Mouse (Mus musculus) small intestine, adult 2 months (tissue): ENCODE data around the gene Sulf2. TPM values are rescaled to one million over a fixed set of nuclear protein-coding genes. Genes with fewer than 3 reads are reported as not detected.

Experiments
- H3K27ac ChIP-seq: fragments of 200-500 bp; 2 replicates; pipeline ENCODE4 v1.5.1; 2012; ENCODE audit warnings: low read depth, low read length, control low read depth, inconsistent platforms; ENCODE audit not compliant: insufficient read depth
- H3K27me3 ChIP-seq: fragments of 200-500 bp; 2 replicates; pipeline ENCODE4 v1.6.1; 2012; ENCODE audit warnings: mild to moderate bottlenecking, moderate library complexity, low read length, inconsistent platforms; ENCODE audit not compliant: control insufficient read depth, insufficient read depth
- H3K36me3 ChIP-seq: fragments of 200-500 bp; 2 replicates; pipeline ENCODE4 v1.6.1; 2012; ENCODE audit warnings: mild to moderate bottlenecking, low read length, control low read depth, inconsistent platforms; ENCODE audit not compliant: control insufficient read depth, insufficient read depth
- H3K4me1 ChIP-seq: fragments of 200-500 bp; 2 replicates; pipeline ENCODE4 v1.6.1; 2012; ENCODE audit warnings: low read length, inconsistent platforms, mixed read lengths; ENCODE audit not compliant: control insufficient read depth, insufficient read depth, insufficient read length
- H3K4me3 ChIP-seq: fragments of 200-500 bp; 2 replicates; pipeline ENCODE4 v1.5.1; 2012; ENCODE audit warnings: low read depth, mild to moderate bottlenecking, control low read depth, inconsistent platforms, low read length, moderate library complexity
- CTCF ChIP-seq: fragments of 200-500 bp; IDR thresholded peaks from 2 replicates; pipeline ENCODE4 v1.5.1; 2012; ENCODE audit warnings: low read depth, mild to moderate bottlenecking, control low read depth, inconsistent platforms, low read length, moderate library complexity, mixed read lengths; ENCODE audit not compliant: insufficient replicate concordance, insufficient read length; ENCODE audit errors: extremely low read depth
- POLR2A ChIP-seq: fragments of 200-500 bp; IDR thresholded peaks from 2 replicates; pipeline ENCODE4 v1.6.1; 2012; ENCODE audit warnings: low read depth, mild to moderate bottlenecking, control low read depth, inconsistent platforms, low read length, moderate library complexity
- WGBS: fragments of 180-500 bp; shearing (Covaris S2); methylation state at CpG from one replicate; pipeline ENCODE4 v1.1.7; 2018; 5-methylcytosine and 5-hydroxymethylcytosine counted together
- polyA plus RNA-seq: library from polyadenylated mRNA; depleted of rRNA; stranded (reverse); fragments of >200 nt; gene quantifications from 2 replicates; pipeline ENCODE4 v1.2.3, GENCODE M21; 2012

Gene Sulf2
- polyA plus RNA-seq, 1 experiment, result 75.6 TPM

DNA sequence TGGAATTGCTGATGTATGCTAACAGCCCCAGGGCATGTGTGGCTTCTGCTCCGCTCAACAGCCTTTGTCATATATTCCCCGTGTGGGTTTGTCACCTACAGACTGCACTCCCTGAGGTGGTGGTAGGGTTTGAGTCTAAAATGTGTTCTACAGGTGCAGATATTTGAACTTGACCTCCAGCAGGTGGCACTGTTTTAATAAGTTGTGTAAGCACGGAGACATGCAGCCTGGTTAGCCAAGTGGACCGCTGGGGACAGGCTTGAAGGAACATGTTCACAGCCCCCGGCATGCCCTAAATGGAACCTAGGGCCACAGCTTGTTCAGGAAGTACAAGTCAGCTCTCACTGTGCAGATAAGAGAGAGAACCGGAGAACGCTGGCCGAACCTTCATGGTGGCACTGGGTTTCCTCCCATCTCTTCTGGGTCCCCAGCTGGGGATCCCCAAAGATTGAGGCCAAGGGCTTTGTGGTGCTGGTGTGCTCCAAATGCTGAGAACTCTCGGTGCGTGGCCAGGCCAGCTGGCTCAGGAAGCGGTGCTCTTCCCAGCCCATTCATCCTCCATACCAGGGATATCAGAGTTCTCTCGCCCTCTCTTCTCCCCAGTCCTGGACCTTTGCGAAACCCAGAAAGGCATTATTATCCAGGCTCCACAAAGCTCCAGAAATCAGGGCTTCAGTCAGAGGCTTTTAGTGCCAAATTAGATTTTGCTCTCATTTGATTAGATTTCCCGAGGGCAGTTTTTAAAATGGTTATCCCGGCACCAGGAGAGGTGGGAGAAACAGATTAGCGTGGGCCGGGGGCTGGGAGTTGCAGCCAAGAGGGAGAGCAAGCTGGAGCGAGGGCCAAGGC is 57.8 kb downstream of the Sulf2 start:
- WGBS, result 81% methylated on average over 18 of the region's 18 CpGs
- Histone ChIP-seq H3K36me3 (peaks cover 10% of the 10 kb centered on the region), H3K4me3 (no peak overlapping the region), H3K27ac (no peak overlapping the region), H3K27me3 (no peaks in the 10 kb centered on the region), H3K4me1 (no peaks in the 10 kb centered on the region)
- peak; percentile 49; the same call in 1 of the 2 replicates for TF ChIP-seq CTCF
- no peak for TF ChIP-seq POLR2A

DNA sequence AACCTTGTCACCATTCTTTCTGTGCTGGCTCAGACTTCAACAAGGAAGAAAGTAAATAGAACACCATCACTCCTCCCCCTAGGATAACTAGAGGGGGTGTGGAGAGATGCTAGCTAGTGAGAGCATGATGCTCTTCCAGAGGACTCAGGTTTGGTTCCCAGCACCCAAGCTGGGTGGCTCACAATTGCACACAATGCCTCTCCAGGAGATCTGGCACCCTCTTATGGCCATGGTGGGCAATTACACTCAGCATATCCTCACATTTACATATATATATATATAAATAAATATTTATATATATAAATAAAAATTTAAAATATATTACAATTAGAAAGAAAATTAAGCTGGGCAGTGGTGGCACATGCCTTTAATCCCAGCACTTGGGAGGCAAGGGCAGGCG is 58.6 kb downstream of the Sulf2 start:
- H3K36me3 ChIP-seq, result peaks cover 13% of the 10 kb centered on the region
- WGBS, result 96% methylated on average over 1 of the region's 1 CpGs
- H3K4me3 ChIP-seq, result no peak overlapping the region
- TF ChIP-seq POLR2A (no peak), CTCF (peak; percentile 35; the same call in 1 of the 2 replicates)
- no peaks in the 10 kb centered on the region for H3K27me3 ChIP-seq
- no peaks in the 10 kb centered on the region for H3K4me1 ChIP-seq
- no peak overlapping the region for H3K27ac ChIP-seq

DNA sequence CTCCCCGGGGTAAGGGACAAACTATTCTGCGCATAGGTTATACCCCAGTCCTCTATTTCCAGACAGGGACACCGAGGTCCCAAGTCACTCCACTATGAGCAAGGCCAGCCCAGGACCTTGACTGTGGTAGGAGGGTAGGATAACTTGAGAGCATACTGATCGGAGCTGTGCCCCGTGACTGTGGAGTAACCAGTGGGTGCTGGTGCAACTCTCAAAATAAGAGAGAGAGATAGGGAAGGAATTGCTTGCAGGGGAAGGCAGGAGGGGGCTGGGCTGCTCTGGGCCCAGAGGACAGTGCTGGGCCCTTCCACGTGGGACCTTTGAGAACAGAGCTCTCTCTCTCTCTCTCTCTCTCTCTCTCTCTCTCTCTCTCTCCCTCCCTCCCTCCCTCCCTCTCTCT is 59.2 kb downstream of the Sulf2 start:
- no peak overlapping the region for H3K4me3 ChIP-seq
- H3K36me3 ChIP-seq, result peaks cover 13% of the 10 kb centered on the region
- no peak overlapping the region for H3K27ac ChIP-seq
- TF ChIP-seq POLR2A (no peak), CTCF (no peak)
- WGBS, result 96% methylated on average over 6 of the region's 6 CpGs
- no peaks in the 10 kb centered on the region for H3K27me3 ChIP-seq
- H3K4me1 ChIP-seq, result no peaks in the 10 kb centered on the region

DNA sequence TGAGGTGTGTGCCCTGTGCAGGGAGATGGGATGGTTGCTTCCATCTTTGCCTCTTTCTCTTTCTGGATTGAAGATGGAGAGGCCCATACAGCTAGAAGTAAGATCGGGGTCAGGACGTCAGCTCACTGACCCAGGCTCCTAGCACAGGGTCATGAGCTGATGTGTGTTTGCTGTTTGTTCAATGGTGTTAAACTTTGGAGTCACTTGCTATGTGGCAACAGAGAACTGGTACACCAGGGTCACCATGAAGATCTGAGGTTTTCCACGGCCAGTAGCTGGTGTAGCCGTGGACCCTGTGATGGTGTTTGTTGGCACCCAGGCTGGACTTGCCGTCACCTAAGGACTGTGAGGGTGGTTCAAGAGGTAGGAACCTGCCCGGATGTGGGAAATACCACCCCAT is 63.1 kb downstream of the Sulf2 start:
- Histone ChIP-seq H3K27ac (no peak overlapping the region), H3K4me3 (no peak overlapping the region), H3K4me1 (no peaks in the 10 kb centered on the region), H3K36me3 (peaks cover 23% of the 10 kb centered on the region), H3K27me3 (no peaks in the 10 kb centered on the region)
- TF ChIP-seq CTCF, result no peak
- TF ChIP-seq POLR2A, result no peak
- WGBS, result 91% methylated on average over 6 of the region's 6 CpGs

DNA sequence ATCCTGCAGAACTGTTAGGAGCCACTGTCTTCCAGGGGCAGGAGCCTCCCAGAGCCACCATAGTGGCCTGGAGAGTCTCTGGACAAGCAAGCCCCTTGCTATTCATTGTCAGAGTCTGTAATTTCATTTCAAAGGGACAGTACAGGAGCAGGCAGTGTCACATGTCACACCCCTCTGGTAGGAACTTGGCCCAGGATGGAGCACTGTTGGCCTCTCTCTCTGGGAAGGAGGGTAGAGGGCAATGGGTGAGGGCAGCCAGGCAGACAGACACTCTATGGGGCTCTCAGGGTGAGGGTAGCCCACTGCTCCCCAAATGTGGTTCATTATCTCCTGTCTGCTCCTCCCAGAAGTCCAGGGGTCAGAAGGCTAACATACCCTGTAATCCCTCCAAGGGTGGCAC is 63.9 kb downstream of the Sulf2 start:
- Histone ChIP-seq H3K4me3 (no peak overlapping the region), H3K27ac (no peak overlapping the region), H3K4me1 (no peaks in the 10 kb centered on the region), H3K36me3 (peaks cover 25% of the 10 kb centered on the region), H3K27me3 (no peaks in the 10 kb centered on the region)
- TF ChIP-seq POLR2A (no peak), CTCF (no peak)

DNA sequence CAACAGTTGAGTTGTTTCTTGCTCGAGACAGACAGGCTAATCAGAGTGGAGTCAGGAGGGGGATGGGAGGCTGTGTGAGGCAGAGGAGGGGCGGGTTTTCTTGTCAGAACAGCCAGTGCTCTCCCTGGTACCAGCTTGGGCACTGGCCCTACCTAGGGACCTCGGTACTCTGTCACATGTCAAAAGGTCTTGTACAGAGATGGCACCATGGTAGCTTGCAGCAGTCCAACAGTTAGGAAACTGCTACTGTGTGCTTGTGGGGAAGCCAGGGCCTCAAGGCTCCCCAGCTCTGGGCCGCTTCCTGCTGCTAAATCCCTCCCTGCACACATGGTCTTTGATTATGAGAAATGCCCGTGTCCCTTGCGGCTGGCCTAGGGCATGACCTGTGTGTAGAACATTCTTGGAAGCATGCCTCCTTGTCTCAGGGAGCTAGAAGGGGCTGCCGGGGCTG is 65.3 kb downstream of the Sulf2 start:
- H3K4me3 ChIP-seq, result no peak overlapping the region
- no peaks in the 10 kb centered on the region for H3K27me3 ChIP-seq
- no peaks in the 10 kb centered on the region; the same call in 1 of the 2 replicates for H3K4me1 ChIP-seq
- TF ChIP-seq POLR2A, result no peak
- TF ChIP-seq CTCF, result no peak
- no peak overlapping the region for H3K27ac ChIP-seq
- peaks cover 24% of the 10 kb centered on the region for H3K36me3 ChIP-seq
- 63% methylated on average over 7 of the region's 7 CpGs for WGBS

DNA sequence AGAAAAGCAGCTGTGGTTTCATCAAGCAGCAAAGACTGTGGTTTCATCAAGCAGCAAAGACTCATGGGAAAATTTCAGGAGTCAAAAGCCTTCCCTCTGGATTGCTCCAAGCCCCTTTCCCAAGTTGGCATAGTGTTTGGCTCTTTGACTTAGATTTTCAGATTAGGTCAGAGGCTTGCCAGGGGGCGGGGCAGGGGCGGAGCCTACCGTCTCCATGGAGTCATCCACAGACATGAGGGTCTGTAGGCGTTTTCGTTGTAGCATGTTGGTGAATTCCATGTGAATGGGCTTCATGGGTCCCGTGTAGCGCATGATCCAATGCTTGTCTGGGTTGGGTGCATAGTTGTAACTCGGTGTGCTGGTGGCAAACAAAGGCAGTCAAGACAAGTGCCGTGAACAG is 66.5 kb downstream of the Sulf2 start:
- Histone ChIP-seq H3K27me3 (no peaks in the 10 kb centered on the region), H3K4me3 (no peak overlapping the region), H3K27ac (no peak overlapping the region), H3K36me3 (peaks cover 26% of the 10 kb centered on the region), H3K4me1 (no peaks in the 10 kb centered on the region; the same call in 1 of the 2 replicates)
- no peak for TF ChIP-seq CTCF
- no peak for TF ChIP-seq POLR2A
- 81% methylated on average over 9 of the region's 9 CpGs for WGBS
